Mouse (Mus musculus) MEL (cell line): ENCODE results near the gene Thsd1. TPM values are rescaled to one million over a fixed set of nuclear protein-coding genes. Genes with fewer than 3 reads are reported as not detected.
A peak's percentile ranks its signal among the peaks of the same experiment; 100 is the strongest.

Experiments
- DNase-seq: peaks from one replicate; pipeline ENCODE4 v3.0.0; 2011; ENCODE audit warnings: low read depth, low spot score
- H3K27ac ChIP-seq: 2 replicates; pipeline ENCODE4 v1.5.1; 2012; ENCODE audit warnings: low read depth, mild to moderate bottlenecking, control low read depth, low read length, moderate library complexity; ENCODE audit not compliant: control insufficient read depth
- H3K27me3 ChIP-seq, 2 experiments: fragments of 150-350 bp in 1 of 2; sonication (generic) in 1 of 2; 2 replicates each; pipeline ENCODE4 v1.6.1; 2012; ENCODE audit warnings: low read length in 2 of 2, mild to moderate bottlenecking in 2 of 2, improper control_type of control experiment in 1 of 2, moderate library complexity in 1 of 2; ENCODE audit not compliant: insufficient read depth in 2 of 2, control insufficient read depth in 1 of 2
- H3K36me3 ChIP-seq, 2 experiments: 2 replicates each; pipeline ENCODE4 v1.6.1; 2012 to 2014; ENCODE audit warnings: low read length in 2 of 2, improper control_type of control experiment in 1 of 2, inconsistent platforms in 1 of 2, mild to moderate bottlenecking in 1 of 2; ENCODE audit not compliant: insufficient read depth in 2 of 2, control insufficient read depth in 1 of 2
- H3K4me1 ChIP-seq, 2 experiments: fragments of 150-350 bp in 1 of 2; sonication (generic) in 1 of 2; 2 replicates each; pipeline ENCODE4 v1.6.1; 2012; ENCODE audit warnings: low read length in 2 of 2, improper control_type of control experiment in 1 of 2, mild to moderate bottlenecking in 1 of 2; ENCODE audit not compliant: insufficient read depth in 2 of 2, control insufficient read depth in 1 of 2
- H3K4me3 ChIP-seq, 2 experiments: fragments of 150-350 bp in 1 of 2; sonication (generic) in 1 of 2; 2 replicates each; pipeline ENCODE4 v1.5.1; 2012; ENCODE audit warnings: low read depth in 2 of 2, low read length in 2 of 2, mild to moderate bottlenecking in 2 of 2, moderate library complexity in 2 of 2, control low read depth in 1 of 2, improper control_type of control experiment in 1 of 2; ENCODE audit not compliant: control insufficient read depth in 1 of 2, insufficient read depth in 1 of 2
- H3K79me2 ChIP-seq: 2 replicates; pipeline ENCODE4 v1.6.1; 2012; ENCODE audit warnings: mild to moderate bottlenecking, low read length, moderate library complexity; ENCODE audit not compliant: control insufficient read depth, poor library complexity, insufficient read depth
- H3K9ac ChIP-seq: 2 replicates; pipeline ENCODE4 v1.6.1; 2012; ENCODE audit warnings: low read depth, mild to moderate bottlenecking, control low read depth, low read length, moderate library complexity; ENCODE audit not compliant: control insufficient read depth, poor library complexity, severe bottlenecking
- H3K9me3 ChIP-seq: fragments of 150-350 bp; sonication (generic); replicated peaks from 2 replicates; pipeline ENCODE4 v1.6.1; 2012; ENCODE audit warnings: mild to moderate bottlenecking, low read length, improper control_type of control experiment, moderate library complexity; ENCODE audit not compliant: insufficient read depth
- CHD1 ChIP-seq: IDR thresholded peaks from 2 replicates; pipeline ENCODE4 v1.6.1; 2012; ENCODE audit warnings: low read depth, mild to moderate bottlenecking, inconsistent platforms, low read length, improper control_type of control experiment
- CTCF ChIP-seq, 3 experiments: IDR thresholded peaks in 2 of 3; conservative IDR thresholded peaks in 1 of 3; 2 replicates each; pipeline ENCODE4 v1.5.1; 2011 to 2012; ENCODE audit warnings: low read length in 3 of 3, low read depth in 2 of 3, mild to moderate bottlenecking in 2 of 3, improper control_type of control experiment in 1 of 3, inconsistent platforms in 1 of 3, mixed read lengths in 1 of 3, moderate library complexity in 1 of 3; ENCODE audit not compliant: control insufficient read depth in 1 of 3, insufficient read depth in 1 of 3, poor library complexity in 1 of 3, severe bottlenecking in 1 of 3
- E2F4 ChIP-seq: IDR thresholded peaks from 2 replicates; pipeline ENCODE4 v1.6.1; 2011; ENCODE audit warnings: low read depth, low read length, improper control_type of control experiment, borderline replicate concordance
- ELF1 ChIP-seq: IDR thresholded peaks from 2 replicates; pipeline ENCODE4 v1.6.1; 2014; ENCODE audit warnings: low read depth, mild to moderate bottlenecking, inconsistent platforms, low read length, improper control_type of control experiment, moderate library complexity
- EP300 ChIP-seq, 2 experiments: IDR thresholded peaks; 2 replicates each; pipeline ENCODE4 v1.6.1; 2011; ENCODE audit warnings: improper control_type of control experiment in 2 of 2, low read length in 2 of 2, low read depth in 1 of 2, mild to moderate bottlenecking in 1 of 2
- ETS1 ChIP-seq: IDR thresholded peaks from 2 replicates; pipeline ENCODE4 v1.6.1; 2012; ENCODE audit warnings: low read depth, mild to moderate bottlenecking, inconsistent platforms, low read length, improper control_type of control experiment, moderate library complexity
- GABPA ChIP-seq: IDR thresholded peaks from 2 replicates; pipeline ENCODE4 v1.6.1; 2012; ENCODE audit warnings: low read depth, mild to moderate bottlenecking, inconsistent platforms, low read length, improper control_type of control experiment, moderate library complexity
- GATA1 ChIP-seq: IDR thresholded peaks from 2 replicates; pipeline ENCODE4 v1.6.1; 2011; ENCODE audit warnings: low read depth, low read length, improper control_type of control experiment
- JUND ChIP-seq: IDR thresholded peaks from 2 replicates; pipeline ENCODE4 v1.6.1; 2011; ENCODE audit warnings: low read depth, mild to moderate bottlenecking, improper control_type of control experiment, low read length
- KAT2A ChIP-seq: conservative IDR thresholded peaks from 2 replicates; pipeline ENCODE4 v1.6.1; 2012; ENCODE audit warnings: low read depth, low read length, improper control_type of control experiment, inconsistent platforms
- MAX ChIP-seq: IDR thresholded peaks from 2 replicates; pipeline ENCODE4 v1.6.1; 2011; ENCODE audit warnings: low read length, improper control_type of control experiment
- MXI1 ChIP-seq: IDR thresholded peaks from 2 replicates; pipeline ENCODE4 v1.6.1; 2011; ENCODE audit warnings: mild to moderate bottlenecking, low read depth, low read length, improper control_type of control experiment
- MYB ChIP-seq: IDR thresholded peaks from 2 replicates; pipeline ENCODE4 v1.6.1; 2011; ENCODE audit warnings: mild to moderate bottlenecking, low read depth, low read length, improper control_type of control experiment
- MYC ChIP-seq: IDR thresholded peaks from 2 replicates; pipeline ENCODE4 v1.6.1; 2011; ENCODE audit warnings: low read depth, mild to moderate bottlenecking, low read length, improper control_type of control experiment, moderate library complexity
- NELFE ChIP-seq: IDR thresholded peaks from 2 replicates; pipeline ENCODE4 v1.6.1; 2011; ENCODE audit warnings: low read depth, low read length, improper control_type of control experiment
- NRF1 ChIP-seq: IDR thresholded peaks from 2 replicates; pipeline ENCODE4 v1.6.1; 2014; ENCODE audit warnings: low read depth, mild to moderate bottlenecking, inconsistent platforms, low read length, improper control_type of control experiment, moderate library complexity; ENCODE audit not compliant: poor library complexity, insufficient read depth, severe bottlenecking
- POLR2AphosphoS5 ChIP-seq: IDR thresholded peaks from 2 replicates; pipeline ENCODE4 v1.6.1; 2012; ENCODE audit warnings: low read depth, borderline replicate concordance, mild to moderate bottlenecking, inconsistent platforms, low read length, moderate library complexity, mixed read lengths
- RCOR1 ChIP-seq: IDR thresholded peaks from 2 replicates; pipeline ENCODE4 v1.6.1; 2012; ENCODE audit warnings: low read depth, mild to moderate bottlenecking, inconsistent platforms, low read length, improper control_type of control experiment
- SIN3A ChIP-seq: IDR thresholded peaks from 2 replicates; pipeline ENCODE4 v1.6.1; 2012; ENCODE audit warnings: low read length, improper control_type of control experiment, inconsistent platforms
- TBP ChIP-seq: IDR thresholded peaks from 2 replicates; pipeline ENCODE4 v1.8.0; 2011; ENCODE audit warnings: low read depth, low read length, improper control_type of control experiment
- TCF12 ChIP-seq: IDR thresholded peaks from 2 replicates; pipeline ENCODE4 v1.6.1; 2014; ENCODE audit warnings: low read depth, mild to moderate bottlenecking, inconsistent platforms, low read length, improper control_type of control experiment, moderate library complexity
- UBTF ChIP-seq: IDR thresholded peaks from 2 replicates; pipeline ENCODE4 v1.6.1; 2012; ENCODE audit warnings: low read depth, mild to moderate bottlenecking, inconsistent platforms, low read length, improper control_type of control experiment, moderate library complexity, borderline replicate concordance; ENCODE audit not compliant: insufficient read depth
- USF2 ChIP-seq, 2 experiments: IDR thresholded peaks; 2 replicates each; pipeline ENCODE4 v1.6.1; 2011 to 2012; ENCODE audit warnings: improper control_type of control experiment in 2 of 2, low read length in 2 of 2, borderline replicate concordance in 1 of 2, inconsistent platforms in 1 of 2, low read depth in 1 of 2, mild to moderate bottlenecking in 1 of 2; ENCODE audit not compliant: insufficient read depth in 1 of 2
- ZKSCAN1 ChIP-seq: IDR thresholded peaks from 2 replicates; pipeline ENCODE4 v1.6.1; 2012; ENCODE audit warnings: low read depth, mild to moderate bottlenecking, inconsistent platforms, low read length, improper control_type of control experiment, moderate library complexity
- ZMIZ1 ChIP-seq: IDR thresholded peaks from 2 replicates; pipeline ENCODE4 v1.6.1; 2012; ENCODE audit warnings: low read depth, mild to moderate bottlenecking, inconsistent platforms, low read length, improper control_type of control experiment, moderate library complexity
- ZNF384 ChIP-seq: IDR thresholded peaks from 2 replicates; pipeline ENCODE4 v1.6.1; 2012; ENCODE audit warnings: low read depth, mild to moderate bottlenecking, inconsistent platforms, low read length, improper control_type of control experiment
- polyA plus RNA-seq, 2 experiments: library from polyadenylated mRNA; stranded (reverse) in 1 of 2; unstranded in 1 of 2; fragments of >175 nt in 1 of 2; fragments of >200 nt in 1 of 2; gene quantifications; 2 replicates each; pipeline versions ENCODE4 v1.2.1 to v1.2.4; 2012; ENCODE audit warnings: low replicate concordance in 2 of 2, low read depth in 1 of 2; ENCODE audit not compliant: insufficient read length in 2 of 2, insufficient read depth in 1 of 2, missing spikeins in 1 of 2
- total RNA-seq: library from RNA; depleted of rRNA; stranded (reverse); fragments of 300-350 nt; gene quantifications from 2 replicates; pipeline ENCODE4 v1.2.3, GENCODE M21; 2012

The Thsd1 gene
- total and polyA plus RNA-seq, 3 experiments: 0.10 TPM; not detected in 2

DNA sequence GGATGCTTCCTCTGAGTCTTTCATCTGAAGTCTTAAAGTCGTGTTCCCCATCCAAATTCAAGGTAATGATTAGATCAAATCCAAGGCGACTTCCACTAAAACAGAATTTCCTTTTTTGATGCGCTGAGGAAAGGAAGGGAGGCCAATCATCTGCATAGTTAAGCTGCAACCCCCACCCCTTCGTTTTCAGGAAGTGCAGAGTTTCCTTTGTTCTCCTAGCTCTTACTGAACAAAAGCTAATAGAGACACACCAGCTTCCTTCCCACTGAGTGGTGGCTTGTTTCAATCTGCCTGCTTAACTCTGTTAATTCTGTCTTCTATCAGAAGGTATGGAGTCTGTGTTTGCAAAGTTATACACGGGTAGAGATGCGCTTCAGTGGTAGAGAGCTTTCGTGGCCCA lies 1.5 kb downstream of the Thsd1 start:
- Histone ChIP-seq H3K27ac (no peak overlapping the region), H3K79me2 (no peaks in the 10 kb centered on the region), H3K27me3 (no peaks in the 10 kb centered on the region), H3K4me3 (no peak overlapping the region), H3K4me1 (peaks cover 0 to 4% of the 10 kb centered on the region in 2 experiments; a peak in 2 of 4 replicates), H3K9me3 (no peaks in the 10 kb centered on the region), H3K9ac (no peak overlapping the region), H3K36me3 (peaks cover 0 to 2% of the 10 kb centered on the region in 2 experiments; a peak in 1 of 4 replicates)
- TF ChIP-seq GATA1 (no peak), JUND (no peak), TBP (no peak), ELF1 (no peak), MYB (no peak), RCOR1 (no peak), MXI1 (no peak), UBTF (no peak), NELFE (no peak), SIN3A (no peak), POLR2AphosphoS5 (no peak), USF2 (IDR thresholded peaks at IDR 0.05; ENCODE audit: borderline replicate concordance in 1 of 2, insufficient read depth in 1 of 2, low read depth in 1 of 2, low read length in 2 of 2) (no peak), TCF12 (no peak), NRF1 (no peak), MAX (no peak), CTCF (IDR thresholded peaks at IDR 0.05 in 2 of 3, conservative IDR thresholded peaks at IDR 0.05 in 1 of 3; ENCODE audit: control insufficient read depth in 1 of 3, insufficient read depth in 1 of 3, low read depth in 2 of 3, low read length in 3 of 3, poor library complexity in 1 of 3, severe bottlenecking in 1 of 3) (no peak), GABPA (no peak)
- DNase-seq: peak; percentile 28

DNA sequence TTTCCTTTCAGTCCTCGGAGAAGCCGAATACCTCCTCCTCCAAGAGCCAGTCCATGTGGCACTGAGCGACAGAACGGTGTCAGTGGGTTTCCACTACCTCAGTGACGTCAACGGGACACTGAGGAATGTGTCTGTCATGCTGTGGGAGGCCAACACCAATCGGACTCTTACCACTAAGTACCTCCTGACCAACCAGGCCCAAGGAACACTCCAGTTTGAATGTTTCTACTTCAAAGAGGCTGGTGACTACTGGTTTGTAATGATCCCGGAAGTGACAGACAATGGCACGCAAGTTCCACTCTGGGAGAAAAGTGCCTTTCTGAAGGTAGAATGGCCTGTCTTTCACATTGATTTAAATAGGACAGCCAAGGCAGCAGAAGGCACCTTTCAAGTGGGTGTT lies 15.9 kb downstream of the Thsd1 start:
- no peak overlapping the region for H3K9ac ChIP-seq

More for the DNA sequence above, 15.9 kb downstream of the Thsd1 start:
- H3K9me3 ChIP-seq: no peaks in the 10 kb centered on the region
- H3K79me2 ChIP-seq: no peaks in the 10 kb centered on the region
- H3K4me3 ChIP-seq: no peak overlapping the region
- no peaks in the 10 kb centered on the region for H3K36me3 ChIP-seq
- no peak for TF ChIP-seq GABPA
- TF ChIP-seq EP300 (IDR thresholded peaks at IDR 0.05; ENCODE audit: low read depth in 1 of 2, low read length in 2 of 2): no peak
- no peak for TF ChIP-seq ZNF384
- TF ChIP-seq CHD1: no peak
- TF ChIP-seq ZKSCAN1: no peak
- TF ChIP-seq ELF1: no peak
- no peak for TF ChIP-seq USF2 (IDR thresholded peaks at IDR 0.05; ENCODE audit: borderline replicate concordance in 1 of 2, insufficient read depth in 1 of 2, low read depth in 1 of 2, low read length in 2 of 2)
- TF ChIP-seq NELFE: no peak
- no peak for TF ChIP-seq E2F4
- no peak for TF ChIP-seq SIN3A
- TF ChIP-seq MYB: no peak
- TF ChIP-seq KAT2A: no peak
- TF ChIP-seq MYC: no peak
- TF ChIP-seq ZMIZ1: no peak
- TF ChIP-seq MAX: no peak
- TF ChIP-seq ETS1: no peak
- no peaks in the 10 kb centered on the region; a peak in 1 of 4 replicates for H3K27me3 ChIP-seq
- H3K27ac ChIP-seq: no peak overlapping the region
- DNase-seq: no peak
- no peaks in the 10 kb centered on the region for H3K4me1 ChIP-seq
